Comparison of ENCODE assay signal across 38 mouse cellular contexts in genomic region chr5:90596155-90596554, GRCm38 (mm10). TPM values are rescaled to one million over a fixed set of nuclear protein-coding genes. Genes with fewer than 3 reads are reported as not detected.
"Had no signal": no experiment of that assay in that cellular context is flagged by ENCODE, and none has a peak within 500 bp of the region (broad histone marks: within the 10 kb centered on the region; RNA-seq: fewer than 3 reads in every experiment).

No protein-coding gene starts in this region.

- H3K9me3 ChIP-seq: limb, embryonic 10.5 days; limb, embryonic 12.5 days; limb, embryonic 13.5 days; limb, embryonic 15.5 days; liver, embryonic 12.5 days; liver, embryonic 13.5 days; liver, embryonic 15.5 days; lung, embryonic 15.5 days; megakaryocyte, embryonic 14.5 days; midbrain, embryonic 10.5 days; midbrain, embryonic 12.5 days; midbrain, embryonic 13.5 days; midbrain, embryonic 15.5 days; neural tube, embryonic 12.5 days had no signal

- H3K27me3 ChIP-seq: limb, embryonic 12.5 days; limb, embryonic 13.5 days; limb, embryonic 15.5 days; liver, embryonic 12.5 days; liver, embryonic 13.5 days; liver, embryonic 15.5 days; megakaryocyte, embryonic 14.5 days; midbrain, embryonic 12.5 days; midbrain, embryonic 13.5 days; midbrain, embryonic 15.5 days; neural tube, embryonic 12.5 days had no signal

- H3K27ac ChIP-seq: limb, embryonic 10.5 days; limb, embryonic 12.5 days; limb, embryonic 13.5 days; limb, embryonic 15.5 days; liver, embryonic 12.5 days; liver, embryonic 13.5 days; liver, embryonic 14.5 days; liver, embryonic 15.5 days; lung, embryonic 15.5 days; macrophage; midbrain, embryonic 10.5 days; midbrain, embryonic 12.5 days; midbrain, embryonic 13.5 days; midbrain, embryonic 15.5 days; neural tube, embryonic 12.5 days had no signal

- H3K4me1 ChIP-seq: limb, embryonic 10.5 days; limb, embryonic 12.5 days; limb, embryonic 15.5 days; liver, embryonic 12.5 days; midbrain, embryonic 10.5 days; midbrain, embryonic 12.5 days; midbrain, embryonic 13.5 days; midbrain, embryonic 15.5 days; neural tube, embryonic 12.5 days had no signal

- H3K36me3 ChIP-seq: limb, embryonic 10.5 days; limb, embryonic 12.5 days; limb, embryonic 13.5 days; limb, embryonic 15.5 days; liver, embryonic 12.5 days; liver, embryonic 13.5 days; liver, embryonic 15.5 days; lung, embryonic 15.5 days; midbrain, embryonic 10.5 days; midbrain, embryonic 12.5 days; midbrain, embryonic 13.5 days; midbrain, embryonic 15.5 days; neural tube, embryonic 12.5 days had no signal

- H3K4me3 ChIP-seq: limb, embryonic 10.5 days; limb, embryonic 12.5 days; limb, embryonic 13.5 days; limb, embryonic 15.5 days; liver, embryonic 12.5 days; liver, embryonic 13.5 days; liver, embryonic 15.5 days; lung, embryonic 15.5 days; megakaryocyte, embryonic 14.5 days; midbrain, embryonic 10.5 days; midbrain, embryonic 12.5 days; midbrain, embryonic 13.5 days; midbrain, embryonic 15.5 days; myocyte; neural tube, embryonic 12.5 days had no signal

- DNase-seq: left cerebral cortex, postnatal 4 days; liver; liver, embryonic 13.5 days; liver, postnatal 0 days; lung, adult 18-20 months; lung, adult 2 months; lung, embryonic 14.5 days; lung, postnatal 10 days; lung, postnatal 14 days; lung, postnatal 36 days; lung, postnatal 4 days; midbrain, embryonic 14.5 days had no signal

- H3K9ac ChIP-seq: limb, embryonic 12.5 days; limb, embryonic 13.5 days; limb, embryonic 15.5 days; liver, embryonic 12.5 days; liver, embryonic 13.5 days; liver, embryonic 14.5 days; liver, embryonic 15.5 days; liver, postnatal 0 days; lung, embryonic 14.5 days; lung, embryonic 15.5 days; midbrain, embryonic 12.5 days; midbrain, embryonic 13.5 days; midbrain, embryonic 15.5 days; neural tube, embryonic 12.5 days had no signal

RNA-seq across cellular contexts. Expression of gene 5830473C10Rik, which starts 35.2 kb away (rescaled TPM):
- total RNA-seq: megakaryocyte progenitor cell, adult 5-6 weeks; megakaryocyte, adult 5-6 weeks; megakaryocyte-erythroid progenitor cell, adult 5-6 weeks; midbrain, postnatal 0 days; monocyte, adult 5-6 weeks had no signal
- polyA plus RNA-seq: limb, embryonic 10.5 days; limb, embryonic 11.5 days; limb, embryonic 12.5 days; limb, embryonic 15.5 days; lung, adult 2 months; lung, postnatal 0 days; macrophage; midbrain, embryonic 10.5 days; midbrain, embryonic 11.5 days; midbrain, embryonic 12.5 days; midbrain, embryonic 13.5 days; midbrain, embryonic 14.5 days; midbrain, embryonic 16.5 days; myocyte; neural tube, embryonic 11.5 days; neural tube, embryonic 12.5 days had no signal

RNA-seq across cellular contexts. Expression of gene Rassf6, which starts 44.3 kb away (rescaled TPM):
- total RNA-seq: megakaryocyte, adult 5-6 weeks; megakaryocyte-erythroid progenitor cell, adult 5-6 weeks had no signal
- polyA plus RNA-seq: macrophage; midbrain, embryonic 10.5 days; myocyte had no signal
